Mouse (Mus musculus): ENCODE results near the gene B4galnt1.
"Not testable (repeated sequence)": the region's sequence is repeated elsewhere in the genome, so short reads cannot be mapped to it uniquely, and the experiment has no call there.

B4galnt1 gene

DNA sequence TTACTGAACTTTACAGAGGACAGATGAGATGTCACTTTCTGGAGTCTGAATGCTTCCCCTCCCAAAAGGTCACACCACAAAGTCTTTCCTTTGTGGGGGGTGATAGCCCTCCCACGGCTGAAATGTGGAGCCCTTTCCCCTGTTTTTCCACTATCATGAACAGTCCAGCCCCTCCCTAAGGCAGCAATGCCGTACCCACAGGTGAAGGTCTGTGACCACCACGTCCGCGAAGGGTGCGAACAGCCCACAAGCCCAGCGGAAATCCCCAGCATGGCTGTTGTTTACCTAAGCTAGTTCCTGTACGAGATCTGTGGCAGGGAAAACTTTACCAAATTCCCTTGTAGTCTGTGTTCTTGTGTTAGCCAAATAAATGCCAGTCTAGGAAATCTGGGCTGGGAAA, 23.5 kb upstream of the B4galnt1 start:
- no peak for DNase-seq (ENCODE audit: extremely low read depth, low read depth)

DNA sequence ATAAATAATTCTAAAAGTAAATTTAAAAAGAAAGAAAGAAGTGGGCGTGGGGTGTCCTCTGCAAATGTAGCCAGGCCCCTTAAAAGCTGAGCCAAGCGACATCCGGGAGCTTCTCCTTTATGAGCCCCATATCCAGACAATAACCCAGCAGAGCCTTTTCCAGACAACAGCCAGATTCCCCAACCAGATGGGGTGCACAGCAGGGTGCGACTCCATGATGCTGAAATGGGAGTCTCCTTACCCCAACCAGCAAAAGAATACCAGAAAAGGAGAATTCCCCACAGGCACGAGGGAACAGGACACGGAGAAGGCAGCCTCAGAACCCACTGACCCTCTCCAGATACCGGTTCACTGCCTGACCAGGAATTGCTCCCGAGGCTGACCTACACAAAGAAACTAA, 21.8 kb upstream of the B4galnt1 start:
- DNase-seq (ENCODE audit: extremely low read depth, low read depth), result no peak

DNA sequence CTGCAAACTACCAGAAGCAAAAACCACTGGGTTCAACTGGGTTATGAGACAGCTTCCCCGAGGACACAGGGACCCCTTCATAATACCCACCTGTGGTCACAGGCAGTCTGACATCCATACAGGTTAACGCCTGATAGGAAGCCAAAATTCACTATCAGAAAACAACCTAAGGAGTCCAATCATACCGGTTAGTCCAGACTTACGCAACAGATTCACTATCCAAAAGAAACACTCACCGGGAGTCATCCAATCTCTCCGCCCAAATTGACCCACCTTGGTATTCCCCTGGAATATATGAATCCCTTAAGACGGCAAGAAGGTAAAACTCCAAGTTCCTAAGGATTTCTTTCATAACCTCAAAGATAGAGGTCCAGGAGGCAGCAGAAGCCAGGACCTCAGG, 20.5 kb upstream of the B4galnt1 start:
- no peak for DNase-seq (ENCODE audit: extremely low read depth, low read depth)

DNA sequence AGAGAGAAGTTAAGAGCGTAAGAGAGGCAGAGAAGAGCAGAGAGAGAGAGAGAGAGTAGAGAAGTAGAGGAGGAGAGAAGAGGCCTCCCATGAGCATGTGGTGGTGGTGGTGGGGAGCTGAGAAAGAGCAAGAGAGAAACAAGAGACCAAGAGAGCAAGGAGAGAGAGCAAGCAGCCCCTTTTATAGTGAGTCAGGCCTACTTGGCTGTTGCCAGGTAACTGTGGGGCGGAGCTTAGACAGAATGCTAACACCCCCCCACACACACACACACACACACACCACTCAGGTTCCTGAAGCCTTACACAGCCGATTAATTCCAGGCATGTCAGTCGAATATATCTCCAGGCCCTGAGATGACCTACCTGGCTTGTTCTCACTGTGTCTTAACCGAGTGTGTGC, 19.7 kb upstream of the B4galnt1 start:
- no peak for DNase-seq (ENCODE audit: extremely low read depth, low read depth)

DNA sequence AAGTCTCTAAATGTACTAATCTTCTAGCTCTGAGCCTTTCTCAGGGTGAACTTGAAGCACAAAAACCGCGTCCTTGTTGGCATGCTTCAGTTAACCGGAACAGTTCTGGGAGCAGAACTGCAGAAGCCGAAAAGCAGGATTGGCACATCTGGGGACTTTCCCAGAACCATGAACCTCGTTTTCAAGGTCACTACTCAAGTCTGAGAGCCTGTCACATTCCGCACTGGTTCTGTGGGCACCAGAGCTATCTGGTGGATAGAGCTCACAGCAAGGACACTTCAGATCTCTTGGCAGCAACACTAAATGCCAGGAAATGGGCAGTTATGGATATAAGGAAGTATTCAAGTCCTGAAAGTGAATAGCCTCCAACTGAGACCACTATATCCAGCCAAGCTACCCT, 17.9 kb upstream of the B4galnt1 start:
- no peak for DNase-seq (ENCODE audit: extremely low read depth, low read depth)

DNA sequence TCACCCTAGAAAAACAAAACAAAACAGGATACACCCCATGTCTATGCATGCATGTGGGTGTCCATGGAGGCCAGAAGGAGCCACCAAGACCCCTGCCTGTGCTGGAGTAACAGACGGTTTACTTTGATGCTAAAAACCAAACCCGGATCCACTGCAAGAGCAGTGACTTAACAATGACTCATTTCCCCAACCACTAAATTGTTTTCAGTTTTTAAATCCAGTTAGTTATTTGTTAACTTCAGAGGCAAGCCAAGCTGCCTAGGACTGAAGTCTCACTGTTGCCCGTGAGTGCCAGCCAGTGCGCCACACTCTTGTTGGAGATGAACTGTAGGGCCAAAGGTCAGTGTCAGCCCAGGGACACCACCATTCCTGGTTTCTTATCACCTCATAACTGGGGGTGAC, 14.6 kb upstream of the B4galnt1 start:
- DNase-seq (ENCODE audit: extremely low read depth, low read depth), result no peak

DNA sequence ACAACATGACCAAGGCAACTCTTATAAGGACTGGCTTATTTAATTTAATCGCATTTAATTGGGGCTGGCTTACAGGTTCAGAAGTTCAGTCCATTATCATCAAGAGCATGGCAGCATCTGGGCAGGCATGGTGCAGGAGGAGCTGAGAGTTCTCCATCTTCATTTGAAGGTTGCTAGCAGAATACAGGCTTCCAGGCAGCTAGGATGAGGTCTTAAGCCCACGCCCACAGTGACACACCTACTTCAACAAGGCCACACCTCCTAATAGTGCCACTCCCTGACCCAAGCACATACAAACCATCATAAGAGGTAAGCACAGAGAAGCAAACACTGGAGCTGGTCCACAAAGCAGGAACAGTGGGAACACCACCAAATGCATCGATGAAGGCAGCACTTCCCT, 13.8 kb upstream of the B4galnt1 start:
- not testable (repeated sequence) for DNase-seq (ENCODE audit: extremely low read depth, low read depth)

DNA sequence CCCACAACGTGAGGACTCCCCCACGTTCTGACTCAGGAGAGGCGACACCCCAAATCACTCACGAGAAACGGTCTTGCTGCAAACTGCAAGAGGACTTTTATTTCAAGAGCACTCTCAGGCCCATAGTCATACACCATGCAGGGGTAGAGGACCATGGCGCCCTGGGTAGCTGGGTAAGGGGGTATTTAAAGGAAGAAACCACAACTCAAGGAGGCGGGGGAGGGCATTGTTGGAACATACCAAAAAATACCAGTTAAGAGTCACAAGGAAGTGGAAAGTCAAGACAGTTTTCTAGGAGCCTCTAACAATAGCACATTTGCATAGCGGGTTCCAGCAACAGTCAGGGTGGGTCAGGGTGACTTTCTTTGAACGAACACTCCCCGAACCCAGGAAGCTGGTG, 12.5 kb upstream of the B4galnt1 start:
- DNase-seq (ENCODE audit: extremely low read depth, low read depth), result not testable (repeated sequence)

DNA sequence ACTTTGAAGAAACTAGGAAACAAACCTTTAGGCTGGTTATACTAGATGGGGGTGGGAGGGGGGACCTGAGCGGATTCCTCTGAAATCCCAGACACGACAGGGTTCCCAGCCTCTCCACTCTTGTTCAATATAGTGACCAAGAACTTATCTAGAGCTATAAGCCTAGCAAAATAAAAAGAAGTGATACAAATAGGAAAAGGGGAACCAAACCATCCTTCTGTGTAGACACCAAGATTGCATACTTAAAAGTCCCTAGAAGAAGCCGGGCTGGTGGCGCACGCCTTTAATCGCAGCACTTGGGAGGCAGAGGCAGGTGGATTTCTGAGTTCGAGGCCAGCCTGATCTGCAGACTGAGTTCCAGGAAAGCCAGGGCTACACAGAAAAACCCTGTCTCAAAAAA, 11.7 kb upstream of the B4galnt1 start:
- no peak for DNase-seq (ENCODE audit: extremely low read depth, low read depth)

DNA sequence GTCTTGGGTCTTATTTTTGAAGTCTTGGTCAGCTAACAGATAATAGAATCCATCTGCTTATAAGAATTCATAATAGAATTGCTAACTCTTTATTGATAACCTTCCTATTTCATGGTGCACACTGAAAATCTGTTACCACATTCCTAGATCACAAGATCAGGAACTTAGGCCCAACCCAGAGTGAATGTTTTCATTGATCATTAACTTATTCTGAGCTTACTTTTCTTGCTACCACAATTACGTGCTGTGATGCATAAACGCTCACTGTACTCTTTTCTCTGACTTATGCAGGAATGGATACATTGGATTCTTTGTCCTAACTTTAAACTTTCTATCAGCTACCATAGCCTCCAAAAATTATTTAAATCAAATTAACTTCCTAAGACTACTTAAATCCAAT, 10.8 kb upstream of the B4galnt1 start:
- no peak for DNase-seq (ENCODE audit: extremely low read depth, low read depth)

DNA sequence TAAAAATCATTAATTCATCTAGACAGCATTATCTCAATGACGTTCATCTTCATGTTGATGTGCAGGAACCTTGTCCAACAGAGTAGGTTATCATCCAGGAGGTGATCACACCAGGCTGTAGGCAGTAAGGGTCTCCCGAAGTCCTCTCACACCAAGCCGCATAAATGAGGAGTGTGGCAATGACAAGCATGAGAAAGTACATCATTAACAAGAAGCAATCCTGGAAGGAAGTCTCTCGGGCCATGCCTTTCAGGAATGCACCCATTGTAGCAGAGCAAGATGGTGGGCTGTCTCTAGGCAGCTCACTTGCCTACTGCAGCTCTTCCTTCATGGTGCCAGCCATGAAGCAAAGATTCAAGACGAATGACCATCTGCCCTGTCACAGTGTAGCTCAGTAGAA, 10.4 kb upstream of the B4galnt1 start:
- DNase-seq (ENCODE audit: extremely low read depth, low read depth), result no peak

DNA sequence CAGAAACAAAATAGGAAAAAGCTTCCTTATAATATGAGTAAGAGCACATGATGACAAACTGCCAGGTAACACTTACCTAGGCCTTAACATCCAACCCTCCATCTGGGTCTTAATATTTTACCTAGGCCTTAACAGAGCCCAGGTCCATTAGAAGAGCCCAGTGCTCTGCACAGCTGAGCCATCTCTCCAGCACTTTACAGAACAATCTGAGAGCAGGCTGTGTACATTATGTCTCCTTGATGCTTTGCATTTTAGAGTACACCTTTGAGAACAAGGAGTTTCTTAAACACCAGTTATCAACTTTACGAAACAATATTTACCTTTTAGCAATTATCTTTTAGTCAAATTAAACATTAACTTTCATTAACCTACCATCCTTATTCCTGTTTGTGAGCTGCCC, 8.9 kb upstream of the B4galnt1 start:
- DNase-seq (ENCODE audit: extremely low read depth, low read depth), result no peak

DNA sequence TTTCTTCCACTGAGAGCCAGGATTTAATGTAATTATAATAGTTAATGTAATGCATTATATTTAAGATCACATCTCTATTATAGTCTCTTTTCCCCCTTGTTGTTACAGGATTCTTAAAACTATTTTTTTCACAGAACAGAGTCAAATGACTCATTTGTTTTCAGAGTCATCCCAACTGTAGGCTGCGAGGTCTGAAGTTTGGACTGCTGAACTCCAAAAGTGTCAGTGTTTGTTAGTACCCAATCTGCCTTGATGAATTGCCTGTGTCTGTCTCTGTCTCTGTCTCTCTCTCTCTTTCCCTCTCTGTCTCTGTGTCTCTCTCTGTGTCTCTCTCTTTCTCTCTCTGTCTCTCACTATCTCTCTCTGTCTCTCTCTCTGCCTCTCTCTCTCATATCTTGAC, 8.5 kb upstream of the B4galnt1 start:
- DNase-seq (ENCODE audit: extremely low read depth, low read depth), result no peak

DNA sequence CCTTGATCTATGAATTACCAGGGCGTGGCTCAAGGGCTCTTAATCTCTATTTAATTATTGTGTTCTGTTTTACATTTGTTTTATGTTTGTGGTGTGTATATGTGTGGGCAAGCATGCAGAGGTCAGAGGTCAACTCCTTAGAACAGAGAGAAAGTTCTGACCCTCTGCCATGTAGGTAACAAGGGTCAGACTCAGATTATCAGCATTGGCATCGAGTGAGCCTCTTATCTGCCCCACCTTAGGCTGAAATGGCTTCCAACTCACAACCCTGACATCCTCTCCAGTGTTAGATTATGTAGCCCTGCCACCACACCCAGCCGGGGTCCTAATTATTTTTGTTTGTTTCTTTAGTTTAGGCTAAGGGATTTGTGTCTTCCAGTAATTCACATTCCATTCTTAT, 6.6 kb upstream of the B4galnt1 start:
- DNase-seq (ENCODE audit: extremely low read depth, low read depth), result no peak

DNA sequence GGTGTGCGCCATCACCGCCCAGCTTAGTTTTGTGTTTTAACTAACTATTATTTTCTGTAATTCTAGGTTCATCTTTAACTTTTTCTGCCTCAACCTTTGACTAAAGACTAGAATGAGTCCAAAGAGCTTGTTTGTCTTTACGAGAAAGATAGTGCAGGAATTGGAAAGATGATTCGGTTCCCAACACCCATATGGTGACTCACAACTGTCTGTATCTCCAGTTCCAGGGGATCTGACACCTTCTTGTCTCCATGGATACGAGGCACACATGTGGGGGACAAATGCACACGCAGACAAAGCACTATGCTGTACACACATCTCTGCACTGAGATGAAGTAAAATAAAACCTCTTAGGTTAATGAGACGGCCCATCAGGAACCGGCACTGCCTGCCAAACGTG, 4.9 kb upstream of the B4galnt1 start:
- no peak for DNase-seq (ENCODE audit: extremely low read depth, low read depth)

DNA sequence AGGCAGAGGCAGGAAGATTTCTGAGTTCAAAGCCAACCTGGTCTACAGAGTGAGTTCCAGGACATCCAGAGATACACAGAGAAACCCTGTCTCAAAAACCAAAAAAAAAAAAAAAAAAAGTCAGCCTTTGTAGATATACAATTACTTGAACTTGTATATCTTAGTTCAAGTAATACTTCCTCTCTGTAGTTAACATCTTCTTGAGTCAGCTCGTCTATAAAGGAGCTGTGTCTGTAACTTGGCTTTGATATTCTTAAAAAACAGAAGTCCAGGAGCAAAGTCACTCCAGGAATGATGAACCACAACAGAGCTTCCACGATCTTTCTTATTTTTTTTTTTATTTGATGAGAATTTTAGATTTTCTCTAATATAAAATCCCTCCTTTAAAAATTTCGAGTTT, 4.3 kb upstream of the B4galnt1 start:
- DNase-seq (ENCODE audit: extremely low read depth, low read depth), result peak; percentile 34

DNA sequence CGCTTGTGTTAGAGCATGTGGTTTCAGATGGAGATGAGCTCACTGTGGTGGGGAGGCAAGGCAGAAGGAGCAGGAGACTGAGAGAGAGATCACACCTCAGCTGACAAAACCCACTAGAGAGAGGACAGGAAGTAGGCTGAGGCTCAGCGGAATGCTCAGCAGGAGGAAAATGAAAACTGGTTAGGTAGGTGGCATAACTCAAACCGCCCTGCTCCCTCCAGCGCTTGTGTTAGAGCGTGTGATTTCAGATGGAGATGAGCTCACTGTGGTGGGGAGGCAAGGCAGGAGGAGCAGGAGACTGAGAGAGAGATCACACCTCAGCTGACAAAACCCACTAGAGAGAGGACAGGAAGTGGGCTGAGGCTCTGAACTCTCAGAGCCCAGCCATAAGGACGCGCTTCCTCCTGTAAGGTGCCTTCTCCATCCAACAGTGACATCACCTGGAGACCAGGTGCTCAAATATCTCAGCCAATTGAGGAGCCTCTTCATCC, 2.2 kb upstream of the B4galnt1 start:
- DNase-seq (ENCODE audit: extremely low read depth, low read depth), result not testable (repeated sequence)

DNA sequence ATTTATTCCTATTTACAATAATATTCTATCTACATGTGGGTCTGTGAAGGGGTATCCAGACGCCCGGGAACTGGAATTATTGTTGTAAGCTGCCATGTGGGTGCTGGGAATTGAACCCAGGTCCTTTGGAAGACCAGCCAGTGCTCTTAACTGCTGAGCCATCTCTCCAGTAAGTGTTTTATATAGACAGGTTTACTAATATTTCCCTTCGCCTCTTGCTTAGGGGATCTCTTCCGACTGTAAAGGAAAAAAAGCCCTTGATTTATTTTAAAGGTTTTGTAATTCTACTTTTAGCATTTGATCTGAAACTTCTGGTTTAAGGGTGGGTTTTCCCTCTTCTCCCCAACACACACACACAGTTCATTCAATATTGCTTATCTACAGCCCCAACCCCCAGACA, 835 bp upstream of the B4galnt1 start:
- DNase-seq (ENCODE audit: extremely low read depth, low read depth), result no peak

DNA sequence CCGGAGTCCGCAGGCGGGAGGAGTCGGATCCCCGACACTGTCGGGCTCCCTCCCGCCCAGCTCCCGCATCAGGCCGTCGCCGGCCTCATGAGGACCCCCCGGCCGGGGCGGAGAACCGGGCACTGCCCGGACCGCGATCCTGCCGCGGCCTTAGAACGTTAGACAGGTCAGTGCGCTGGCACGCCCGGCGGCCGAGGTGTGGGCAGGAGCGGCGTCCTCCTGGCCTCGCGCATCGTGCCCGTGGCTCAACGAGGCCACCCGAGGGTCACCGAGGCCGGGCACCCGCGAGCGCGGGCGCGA, 279 bp downstream of the B4galnt1 start:
- no peak for DNase-seq (ENCODE audit: extremely low read depth, low read depth)

DNA sequence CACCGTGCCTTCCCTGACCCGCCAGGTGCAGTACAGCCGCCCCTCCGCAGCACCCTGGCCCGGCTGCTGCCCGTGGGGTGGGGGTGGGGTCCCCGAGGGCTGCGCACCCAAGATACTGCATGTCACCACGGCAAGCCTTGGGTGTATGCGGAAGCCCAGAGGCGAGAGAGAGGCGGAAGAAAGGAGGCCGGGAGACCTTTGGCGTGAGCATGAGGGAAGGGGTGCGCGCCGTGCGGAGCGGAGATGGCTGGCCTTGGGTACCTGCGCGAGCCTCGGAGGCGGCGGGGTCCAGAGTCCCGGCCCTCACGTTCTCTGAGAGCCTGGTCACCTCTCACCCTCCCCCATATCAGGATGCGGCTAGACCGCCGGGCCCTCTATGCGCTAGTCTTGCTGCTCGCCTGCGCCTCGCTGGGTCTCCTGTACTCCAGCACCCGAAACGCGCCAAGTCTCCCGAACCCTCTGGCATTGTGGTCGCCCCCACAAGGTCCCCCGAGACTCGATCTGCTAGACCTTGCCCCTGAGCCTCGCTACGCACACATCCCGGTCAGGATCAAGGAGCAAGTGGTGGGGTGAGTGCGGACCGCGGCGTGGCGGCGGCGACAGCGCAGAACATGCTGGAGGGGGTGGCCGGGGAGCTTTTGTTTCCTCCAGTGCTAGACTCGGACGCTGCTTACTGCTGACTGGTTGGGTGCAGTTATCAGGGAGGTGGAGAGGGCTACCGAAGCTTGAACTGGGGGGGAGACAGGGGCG, 804 bp downstream of the B4galnt1 start:
- DNase-seq (ENCODE audit: extremely low read depth, low read depth), result peak; percentile 69

DNA sequence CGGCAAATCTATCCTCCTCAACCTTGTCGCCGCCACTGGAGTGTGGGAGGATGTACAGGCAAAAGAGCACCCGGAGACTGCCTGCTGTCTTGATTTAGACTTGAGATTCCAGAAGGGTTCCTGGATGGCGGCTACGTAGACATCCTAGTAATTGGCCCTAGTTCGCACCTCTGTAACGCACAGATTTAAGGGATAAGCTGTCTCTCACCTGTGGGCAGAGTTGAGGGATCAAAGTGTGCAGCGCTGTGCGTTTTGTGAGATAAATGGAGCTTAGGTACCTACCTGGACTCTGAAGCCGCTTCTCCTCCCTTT, 1.3 kb downstream of the B4galnt1 start:
- DNase-seq (ENCODE audit: extremely low read depth, low read depth), result no peak

DNA sequence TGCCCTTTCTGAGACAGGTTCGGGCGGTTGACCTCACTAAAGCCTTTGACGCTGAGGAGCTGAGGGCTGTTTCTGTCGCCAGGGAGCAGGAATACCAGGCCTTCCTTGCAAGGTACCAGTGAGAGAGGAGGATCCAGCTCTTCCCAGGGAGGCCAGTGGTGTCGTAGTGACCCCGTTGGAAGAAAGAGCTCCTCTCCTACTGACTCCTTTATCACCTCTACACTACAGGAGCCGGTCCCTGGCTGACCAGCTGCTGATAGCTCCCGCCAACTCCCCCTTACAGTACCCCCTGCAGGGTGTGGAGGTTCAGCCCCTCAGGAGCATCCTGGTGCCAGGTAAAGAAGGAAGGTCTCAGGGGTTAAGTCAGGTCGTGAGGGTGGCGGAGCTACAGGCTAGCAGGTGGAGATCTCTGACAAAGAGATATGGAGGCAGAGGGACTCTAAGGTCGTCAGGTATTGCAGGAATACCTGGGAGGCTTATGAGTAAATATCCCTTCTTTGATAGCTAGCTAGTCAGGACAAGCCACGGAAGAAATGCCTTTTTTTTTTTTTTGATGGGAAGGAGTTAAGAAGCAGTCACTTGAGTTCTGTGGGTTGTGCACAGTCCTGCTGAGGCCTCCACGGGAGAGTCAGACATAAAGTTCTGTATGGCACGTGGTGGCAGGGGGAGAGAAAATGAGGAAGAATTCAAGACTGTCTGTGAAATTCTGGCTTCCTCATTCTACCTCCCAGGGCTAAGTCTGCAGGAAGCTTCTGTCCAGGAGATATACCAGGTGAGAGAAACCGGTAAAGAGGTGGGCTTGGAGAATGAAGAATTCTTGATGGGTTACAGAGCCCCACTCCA, 2.0 kb downstream of the B4galnt1 start:
- no peak for DNase-seq (ENCODE audit: extremely low read depth, low read depth)

DNA sequence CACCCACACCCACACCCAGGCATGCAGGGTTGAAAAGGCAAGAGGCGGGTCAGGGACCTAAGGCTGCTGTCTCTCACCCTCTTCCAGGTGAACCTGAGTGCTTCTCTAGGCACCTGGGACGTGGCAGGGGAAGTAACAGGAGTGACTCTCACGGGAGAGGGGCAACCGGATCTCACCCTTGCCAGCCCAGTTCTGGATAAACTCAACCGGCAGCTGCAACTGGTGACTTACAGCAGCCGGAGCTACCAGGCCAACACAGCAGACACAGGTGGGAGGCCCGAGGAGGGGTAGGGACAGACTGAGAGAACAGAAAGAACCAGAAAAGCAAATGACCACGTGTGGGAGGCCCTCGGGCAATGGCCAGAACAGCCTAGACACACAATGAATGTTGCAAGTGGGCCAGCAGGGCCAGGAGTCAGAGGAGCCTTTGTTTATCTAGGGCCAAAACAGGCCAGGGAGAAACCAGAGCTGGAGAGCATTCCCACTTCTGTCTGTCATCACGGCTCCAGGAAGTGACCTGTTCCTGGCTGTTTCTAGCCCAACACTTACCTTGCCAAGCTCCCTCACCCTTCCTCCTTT, 2.7 kb downstream of the B4galnt1 start:
- DNase-seq (ENCODE audit: extremely low read depth, low read depth), result no peak

All from MEL-GATA-1-ER (cell line).